In genomic region chr1:167457311-167457710, GRCm38 (mm10) we compare ENCODE assay signal across 21 mouse cellular contexts. TPM values are rescaled to one million over a fixed set of nuclear protein-coding genes. Genes with fewer than 3 reads are reported as not detected.
"Had no signal": no experiment of that assay in that cellular context is flagged by ENCODE, and none has a peak within 500 bp of the region (broad histone marks: within the 10 kb centered on the region; RNA-seq: fewer than 3 reads in every experiment).

No protein-coding gene starts in this region.

- DNase-seq: left cerebral cortex, postnatal 4 days; liver, postnatal 0 days; lung, embryonic 14.5 days; midbrain, embryonic 14.5 days; thymus, adult 2 months; thymus, postnatal 14 days; thymus, postnatal 4 days had no signal

- H3K27me3 ChIP-seq: intestine, embryonic 15.5 days had no signal

- H3K36me3 ChIP-seq: intestine, embryonic 15.5 days; limb, embryonic 12.5 days; limb, embryonic 15.5 days had no signal

- H3K27ac ChIP-seq: intestine, embryonic 15.5 days; kidney, postnatal 0 days; limb, embryonic 12.5 days; limb, embryonic 15.5 days; liver, embryonic 14.5 days; macrophage; stomach, postnatal 0 days had no signal

- ATAC-seq: intestine, embryonic 15.5 days; liver, postnatal 0 days; lung, postnatal 0 days had no signal

- H3K9me3 ChIP-seq: intestine, embryonic 15.5 days; limb, embryonic 12.5 days; limb, embryonic 15.5 days had no signal

- H3K4me3 ChIP-seq: intestine, embryonic 15.5 days; limb, embryonic 12.5 days; limb, embryonic 15.5 days had no signal

- H3K9ac ChIP-seq: intestine, embryonic 15.5 days; limb, embryonic 12.5 days; limb, embryonic 15.5 days; liver, embryonic 14.5 days; liver, postnatal 0 days; lung, embryonic 14.5 days had no signal

- H3K4me1 ChIP-seq: intestine, embryonic 15.5 days had no signal

- H3K4me2 ChIP-seq: intestine, embryonic 15.5 days; limb, embryonic 12.5 days; limb, embryonic 15.5 days; liver, embryonic 11.5 days; lung, embryonic 14.5 days had no signal

RNA-seq across cellular contexts. Expression of gene Lrrc52, which starts 9.3 kb away (rescaled TPM):
- polyA plus RNA-seq: intestine, embryonic 15.5 days; kidney, postnatal 0 days; limb, embryonic 12.5 days; liver, postnatal 0 days; macrophage; midbrain, embryonic 14.5 days; midbrain, postnatal 0 days; neural tube, embryonic 11.5 days; neural tube, embryonic 14.5 days; small intestine, adult 2 months; stomach, embryonic 14.5 days; stomach, postnatal 0 days; thymus, adult 2 months had no signal
